Mouse (Mus musculus): ENCODE data around the gene Mgst3. TPM values are rescaled to one million over a fixed set of nuclear protein-coding genes. Genes with fewer than 3 reads are reported as not detected.

Mgst3 gene
- total and polyA plus RNA-seq, 3 experiments = 1.4 TPM; not detected in 2

DNA sequence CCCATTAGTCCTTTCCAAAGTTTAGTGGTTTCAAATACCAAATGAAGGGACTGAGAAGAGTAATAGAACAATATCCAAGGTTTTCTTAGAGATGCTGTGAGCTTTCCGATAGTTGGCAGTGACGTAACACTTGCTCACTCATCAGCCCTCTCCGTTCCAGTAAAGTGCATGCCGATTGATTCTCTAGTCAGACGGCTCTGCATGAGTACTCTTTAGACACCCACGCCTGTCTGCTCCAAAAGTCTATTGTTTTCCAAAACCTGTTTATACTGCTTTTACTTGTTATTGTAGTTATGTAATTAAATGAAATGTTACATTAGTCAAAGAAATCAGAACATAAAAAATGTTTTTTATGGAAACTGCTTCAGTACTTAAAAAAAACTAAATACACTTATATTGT, 64.9 kb downstream of the Mgst3 start:
- H3K79me2 ChIP-seq (replicated peaks; ENCODE audit: control insufficient read depth, extremely low read depth, insufficient read depth, poor library complexity, severe bottlenecking) = no peaks in the 10 kb centered on the region

More for the DNA sequence above, 64.9 kb downstream of the Mgst3 start:
- Histone ChIP-seq H3K27ac (ENCODE audit: insufficient read depth, low read depth) (no peak overlapping the region), H3K4me3 (replicated peaks in 1 of 3; ENCODE audit: low read depth in 2 of 3, low read length in 2 of 3, poor library complexity in 1 of 3) (no peak overlapping the region), H3K27me3 (replicated peaks) (no peaks in the 10 kb centered on the region), H3K4me2 (ENCODE audit: insufficient read depth, low read depth, poor library complexity, severe bottlenecking) (no peak overlapping the region), H3K36me3 (replicated peaks in 1 of 2; ENCODE audit: control insufficient read depth in 1 of 2, insufficient read depth in 1 of 2, low read length in 1 of 2) (peaks cover 57 to 88% of the 10 kb centered on the region in 2 experiments), H3K4me1 (ENCODE audit: control insufficient read depth in 1 of 2, insufficient read depth in 2 of 2) (no peaks in the 10 kb centered on the region), H3K9ac (ENCODE audit: insufficient read depth, low read depth) (no peak overlapping the region), H3K9me3 (replicated peaks; ENCODE audit: low read length) (no peaks in the 10 kb centered on the region)
- no peak for DNase-seq (ENCODE audit: extremely low read depth)
- in situ Hi-C loops (cut with MboI; ENCODE audit: low pct_ligation_motif_present, low pct_unique_long_range_greater_than_20kb, low sequenced_read_pairs) (no loop called here), dilution Hi-C loops (cut with MboI; ENCODE audit: extremely low pct_ligation_motif_present, extremely low pct_unique_long_range_greater_than_20kb, low sequenced_read_pairs) (no loop called here)
- TF ChIP-seq JUN (IDR thresholded peaks at IDR 0.05; ENCODE audit: insufficient read depth, low read depth, low read length) (no peak), SMC3 (IDR thresholded peaks at IDR 0.05; ENCODE audit: low read depth, low read length) (no peak), MAFK (IDR thresholded peaks at IDR 0.05; ENCODE audit: insufficient replicate concordance, low read length) (no peak), POLR2A (IDR thresholded peaks at IDR 0.05; ENCODE audit: low read depth, low read length) (no peak)

Other genes with a start within 250 kb of the Mgst3 start
- gene Uck2, start 108.5 kb downstream of the Mgst3 start, total RNA-seq (2012; rRNA removed) = 235 and 254 TPM in 2 replicates
- 312 and 363 TPM in 2 replicates for gene Uck2, start 108.5 kb downstream of the Mgst3 start, total RNA-seq (2014; rRNA removed)
- 323 and 392 TPM in 2 replicates for gene Uck2, start 108.5 kb downstream of the Mgst3 start, polyA plus RNA-seq (2012; ENCODE audit: insufficient read length, low read depth)
- gene Tmco1, start 85.5 kb downstream of the Mgst3 start, total RNA-seq (2012; rRNA removed) = 80.6 and 87.0 TPM in 2 replicates
- 153 and 168 TPM in 2 replicates for gene Tmco1, start 85.5 kb downstream of the Mgst3 start, total RNA-seq (2014; rRNA removed)
- gene Tmco1, start 85.5 kb downstream of the Mgst3 start, polyA plus RNA-seq (2012; ENCODE audit: insufficient read length, low read depth) = 92.8 and 127 TPM in 2 replicates
- 26.2 and 28.8 TPM in 2 replicates for gene Aldh9a1, start 43.9 kb downstream of the Mgst3 start, total RNA-seq (2012; rRNA removed)
- gene Aldh9a1, start 43.9 kb downstream of the Mgst3 start, total RNA-seq (2014; rRNA removed) = 31.2 and 35.2 TPM in 2 replicates
- 79.7 TPM in 2 replicates for gene Aldh9a1, start 43.9 kb downstream of the Mgst3 start, polyA plus RNA-seq (2012; ENCODE audit: insufficient read length, low read depth)
- not detected in 2 replicates for gene Lrrc52, start 72.9 kb upstream of the Mgst3 start, total RNA-seq (2012; rRNA removed)
- not detected in 2 replicates for gene Lrrc52, start 72.9 kb upstream of the Mgst3 start, total RNA-seq (2014; rRNA removed)
- not detected in 2 replicates for gene Lrrc52, start 72.9 kb upstream of the Mgst3 start, polyA plus RNA-seq (2012; ENCODE audit: insufficient read length, low read depth)
- not detected in 2 replicates for gene Rxrg, start 204.5 kb upstream of the Mgst3 start, total RNA-seq (2012; rRNA removed)
- not detected in 2 replicates for gene Rxrg, start 204.5 kb upstream of the Mgst3 start, total RNA-seq (2014; rRNA removed)
- not detected in 2 replicates for gene Rxrg, start 204.5 kb upstream of the Mgst3 start, polyA plus RNA-seq (2012; ENCODE audit: insufficient read length, low read depth)

All from CH12.LX (cell line).